Mouse (Mus musculus): ENCODE measurements at regions not wholly inside any gene's neighbourhood (a gene's known extent, or its start where the extent isn't known, plus 50 kb on each side); places are given as distances from the start of the nearest gene placed in this dataset.

GRCm38 (mm10) chr15:40501180-40502125, 367.3 kb downstream of the 9330182O14Rik start:
- TF ChIP-seq CTCF (conservative IDR thresholded peaks at IDR 0.05; ENCODE audit: insufficient read depth, insufficient read length, low read depth, low read length): no peak
- no peak for TF ChIP-seq POLR2A (IDR thresholded peaks at IDR 0.05; ENCODE audit: low read depth, low read length)

All from kidney, adult 2 months (tissue).